Mouse (Mus musculus) hindbrain, embryonic 12.5 days (tissue): ENCODE results near the gene Gm3646. TPM values are rescaled to one million over a fixed set of nuclear protein-coding genes. Genes with fewer than 3 reads are reported as not detected.

Experiments used
- ATAC-seq: fragments of 200-750 bp; cut with Nextera tagmentation; 2 replicates; pipeline ENCODE4 v1.8.0; 2017; ENCODE audit warnings: moderate TSS enrichment; ENCODE audit not compliant: low FRiP score
- H3K27ac ChIP-seq: fragments of 300-500 bp; sonication (generic); 2 replicates; pipeline ENCODE4 v1.5.1; 2016; ENCODE audit warnings: mild to moderate bottlenecking
- H3K27me3 ChIP-seq: fragments of 300-500 bp; sonication (generic); 2 replicates; pipeline ENCODE4 v1.6.1; 2016; ENCODE audit warnings: mild to moderate bottlenecking
- H3K36me3 ChIP-seq: fragments of 300-500 bp; sonication (generic); 2 replicates; pipeline ENCODE4 v1.6.1; 2016; ENCODE audit warnings: mild to moderate bottlenecking
- H3K4me1 ChIP-seq: fragments of 300-500 bp; sonication (generic); 2 replicates; pipeline ENCODE4 v1.6.1; 2016
- H3K4me2 ChIP-seq: fragments of 300-500 bp; sonication (generic); replicated peaks from 2 replicates; pipeline ENCODE4 v1.6.1; 2016; ENCODE audit warnings: mild to moderate bottlenecking
- H3K4me3 ChIP-seq: fragments of 300-500 bp; sonication (generic); 2 replicates; pipeline ENCODE4 v1.5.1; 2016; ENCODE audit warnings: mild to moderate bottlenecking
- H3K9ac ChIP-seq: fragments of 300-500 bp; sonication (generic); 2 replicates; pipeline ENCODE4 v1.6.1; 2016; ENCODE audit warnings: mild to moderate bottlenecking, moderate library complexity
- H3K9me3 ChIP-seq: fragments of 300-500 bp; sonication (generic); replicated peaks from 2 replicates; pipeline ENCODE4 v1.6.1; 2016; ENCODE audit warnings: mild to moderate bottlenecking
- WGBS: fragments of 180-500 bp; shearing (Covaris S2); methylation state at CpG from one replicate; pipeline ENCODE4 v1.1.7; 2016; 5-methylcytosine and 5-hydroxymethylcytosine counted together
- polyA plus RNA-seq: library from polyadenylated mRNA; unstranded; fragments of >200 nt; fragmentation: Nextera tagmentation; extraction: Ambion mirVana; gene quantifications from 2 replicates; pipeline ENCODE4 v1.2.1, GENCODE M21; 2016

Gene Gm3646
- polyA plus RNA-seq, 1 experiment from 2014 or later, result not detected

- 82% methylated on average over 9 of the region's 9 CpGs for WGBS
- H3K9me3 ChIP-seq, result no peaks in the 10 kb centered on the region
Observed at GRCm38 (mm10) chr1:39758244-39758643, 46.9 kb downstream of the Gm3646 start.

GRCm38 (mm10) chr1:39756952-39757351 lies 48.2 kb downstream of the Gm3646 start:
- no peak overlapping the region for H3K4me2 ChIP-seq
- H3K4me1 ChIP-seq, result peaks cover 13% of the 10 kb centered on the region
- no peaks in the 10 kb centered on the region for H3K27me3 ChIP-seq
- H3K9me3 ChIP-seq, result no peaks in the 10 kb centered on the region
- H3K36me3 ChIP-seq, result no peaks in the 10 kb centered on the region
- no peak overlapping the region for H3K4me3 ChIP-seq
- 86% methylated on average over 11 of the region's 11 CpGs for WGBS
- H3K9ac ChIP-seq, result no peak overlapping the region
- ATAC-seq, result no peak
- H3K27ac ChIP-seq, result no peak overlapping the region

More at GRCm38 (mm10) chr1:39758244-39758643, 46.9 kb downstream of the Gm3646 start:
- H3K27me3 ChIP-seq, result peaks cover 6% of the 10 kb centered on the region; the same call in 1 of the 2 replicates
- H3K27ac ChIP-seq, result no peak overlapping the region
- no peak overlapping the region for H3K4me3 ChIP-seq
- H3K4me1 ChIP-seq, result peaks cover 19% of the 10 kb centered on the region
- no peaks in the 10 kb centered on the region for H3K36me3 ChIP-seq
- ATAC-seq, result no peak
- H3K9ac ChIP-seq, result no peak overlapping the region
- no peak overlapping the region for H3K4me2 ChIP-seq

DNA sequence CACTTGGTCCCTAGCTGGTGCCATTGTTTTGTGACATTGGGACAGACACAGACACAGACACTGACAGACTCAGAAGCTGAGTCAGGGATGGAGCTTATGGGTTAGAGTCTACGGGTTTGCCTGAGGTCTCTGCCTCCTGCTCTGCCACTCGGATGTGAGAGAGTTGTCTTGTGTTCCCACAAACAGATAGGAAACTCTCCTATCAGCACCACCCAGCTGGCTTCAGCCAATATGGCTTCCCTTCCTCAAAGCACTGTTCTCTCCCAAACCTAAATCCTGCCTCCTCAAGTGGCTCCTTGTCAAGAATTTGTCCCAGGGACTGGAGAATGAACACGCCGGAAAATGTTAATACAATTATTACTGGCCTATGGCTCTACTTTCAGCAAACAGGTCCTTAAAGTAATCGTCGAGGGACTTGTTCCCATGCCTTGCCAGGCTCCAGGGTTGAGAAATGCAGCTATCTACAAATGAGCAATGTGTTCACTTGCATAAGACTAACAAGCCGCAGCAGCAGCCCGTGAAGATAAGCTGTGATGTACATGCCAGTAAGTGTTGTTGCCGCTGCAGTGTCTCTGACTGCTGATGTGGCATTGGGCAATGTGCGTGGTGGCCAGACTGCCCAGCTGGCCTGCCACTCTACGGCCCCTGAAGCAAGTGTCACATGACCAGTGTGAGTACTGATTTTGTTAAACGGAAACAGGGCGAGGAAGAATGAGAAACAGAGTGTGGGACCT lies 50.7 kb downstream of the Gm3646 start:
- H3K36me3 ChIP-seq, result no peaks in the 10 kb centered on the region
- no peak overlapping the region for H3K27ac ChIP-seq
- ATAC-seq, result no peak
- peaks cover 12% of the 10 kb centered on the region for H3K4me1 ChIP-seq
- no peak overlapping the region for H3K4me3 ChIP-seq
- no peak overlapping the region for H3K9ac ChIP-seq
- no peaks in the 10 kb centered on the region for H3K27me3 ChIP-seq
- no peak overlapping the region for H3K4me2 ChIP-seq
- 85% methylated on average over 13 of the region's 13 CpGs for WGBS
- no peaks in the 10 kb centered on the region for H3K9me3 ChIP-seq

Other genes starting within 250 kb of the Gm3646 start
- gene Rnf149, start 227.9 kb downstream of the Gm3646 start, polyA plus RNA-seq, result 37.7 and 39.0 TPM in 2 replicates
- 2.0 and 2.3 TPM in 2 replicates for gene Creg2, start 153.9 kb downstream of the Gm3646 start, polyA plus RNA-seq
- gene Rfx8, start 84.3 kb downstream of the Gm3646 start, polyA plus RNA-seq, result 0.63 and 0.93 TPM in 2 replicates
- 65.6 and 66.2 TPM in 2 replicates for gene Map4k4, start 95.6 kb upstream of the Gm3646 start, polyA plus RNA-seq